Mouse (Mus musculus) liver, adult 2 months (tissue): Measurements from ENCODE around the gene Rgn. TPM values are rescaled to one million over a fixed set of nuclear protein-coding genes. Genes with fewer than 3 reads are reported as not detected.

Experiments used
- DNase-seq: peaks from one replicate; pipeline ENCODE4 v3.0.0-alpha.2; 2011; ENCODE audit warnings: low read depth, low spot score; ENCODE audit errors: extremely low read depth
- H3K27ac ChIP-seq: fragments of 200-500 bp; replicated peaks from 2 replicates; pipeline ENCODE4 v1.5.1; 2012; ENCODE audit warnings: low read depth, mild to moderate bottlenecking, control low read depth, inconsistent platforms, low read length; ENCODE audit not compliant: insufficient read depth
- H3K27me3 ChIP-seq: fragments of 200-500 bp; 2 replicates; pipeline ENCODE4 v1.6.1; 2012; ENCODE audit warnings: mild to moderate bottlenecking, moderate library complexity, low read length, inconsistent platforms; ENCODE audit not compliant: control insufficient read depth, insufficient read depth
- H3K36me3 ChIP-seq: fragments of 200-500 bp; 2 replicates; pipeline ENCODE4 v1.6.1; 2012; ENCODE audit warnings: low read length, inconsistent platforms; ENCODE audit not compliant: control insufficient read depth, insufficient read depth
- H3K4me1 ChIP-seq: fragments of 200-500 bp; 2 replicates; pipeline ENCODE4 v1.6.1; 2011; ENCODE audit warnings: low read length; ENCODE audit not compliant: control insufficient read depth, insufficient read depth
- H3K4me3 ChIP-seq: fragments of 200-500 bp; 2 replicates; pipeline ENCODE4 v1.5.1; 2011; ENCODE audit warnings: low read depth, mild to moderate bottlenecking, control low read depth, low read length, moderate library complexity; ENCODE audit not compliant: insufficient read depth
- H3K79me2 ChIP-seq: fragments of 200-500 bp; 2 replicates; pipeline ENCODE4 v1.6.1; 2012; ENCODE audit warnings: inconsistent platforms, mild to moderate bottlenecking, low read length, moderate library complexity; ENCODE audit not compliant: control insufficient read depth, insufficient read depth
- H3K9ac ChIP-seq: fragments of 200-500 bp; 2 replicates; pipeline ENCODE4 v1.6.1; 2012; ENCODE audit warnings: low read depth, mild to moderate bottlenecking, control low read depth, inconsistent platforms, low read length
- CTCF ChIP-seq: fragments of 200-500 bp; IDR thresholded peaks from 2 replicates; pipeline ENCODE4 v1.5.1; 2011; ENCODE audit warnings: low read depth, low read length, control low read depth
- POLR2A ChIP-seq: fragments of 200-500 bp; IDR thresholded peaks from 2 replicates; pipeline ENCODE4 v1.6.1; 2011; ENCODE audit warnings: low read length, control low read depth; ENCODE audit not compliant: insufficient read depth; ENCODE audit errors: extremely low read depth
- WGBS: fragments of 180-500 bp; shearing (Covaris S2); methylation state at CpG from one replicate; pipeline ENCODE4 v1.1.7; 2018; 5-methylcytosine and 5-hydroxymethylcytosine counted together
- polyA plus RNA-seq: library from polyadenylated mRNA; depleted of rRNA; stranded (reverse); fragments of >200 nt; gene quantifications from 2 replicates; pipeline ENCODE4 v1.2.3, GENCODE M21; 2012
- total RNA-seq: library from RNA; depleted of rRNA; stranded (reverse); fragments of >200 nt; gene quantifications from 2 replicates; pipeline ENCODE4 v1.2.3, GENCODE M21; 2014

Rgn gene
- total and polyA plus RNA-seq, 2 experiments: 291 to 2,426 TPM

- H3K4me1 ChIP-seq: no peaks in the 10 kb centered on the region; the same call in 1 of the 2 replicates
- peak overlapping the region; percentile 62 for H3K4me3 ChIP-seq
- TF ChIP-seq CTCF: no peak
- TF ChIP-seq POLR2A: no peak
- WGBS: 6% methylated on average over 22 of the region's 24 CpGs
- DNase-seq: peak; percentile 96
- peak overlapping the region; percentile 87 for H3K27ac ChIP-seq
- no peaks in the 10 kb centered on the region for H3K79me2 ChIP-seq
- H3K9ac ChIP-seq: peak overlapping the region; percentile 68
- no peaks in the 10 kb centered on the region for H3K27me3 ChIP-seq
- no peaks in the 10 kb centered on the region for H3K36me3 ChIP-seq
Measured at GRCm38 (mm10) chrX:20548011-20548879, 1.3 kb upstream of the Rgn start.

DNA sequence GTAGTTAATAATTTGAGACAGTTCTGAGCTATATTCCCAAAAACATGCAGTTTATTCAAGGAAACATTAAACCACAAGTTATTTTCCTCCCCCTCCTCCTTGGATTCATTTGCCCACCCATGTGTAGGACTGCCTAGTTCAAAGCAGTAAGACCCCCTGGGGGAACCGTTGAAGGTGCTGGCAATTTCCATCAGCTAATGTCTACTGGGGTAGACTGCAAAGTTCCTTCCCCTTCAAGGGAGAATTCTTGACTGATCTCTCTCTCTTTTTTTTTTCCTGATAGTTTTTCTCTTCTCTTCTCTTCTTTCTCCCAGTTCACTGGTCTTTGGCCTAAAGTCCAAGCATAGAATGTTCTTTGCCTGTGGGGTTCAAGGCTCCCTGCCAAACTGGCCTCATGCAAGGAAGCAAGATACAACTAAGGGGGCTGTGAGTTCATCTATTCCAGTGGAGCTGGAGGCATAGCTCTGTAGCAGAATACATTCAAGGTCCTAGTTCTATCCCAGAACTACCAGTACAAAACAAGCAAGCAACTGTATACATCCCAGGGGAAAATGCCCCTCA, 627 bp upstream of the Rgn start:
- Histone ChIP-seq H3K9ac (no peak overlapping the region), H3K79me2 (no peaks in the 10 kb centered on the region), H3K27ac (peak overlapping the region; percentile 72), H3K36me3 (no peaks in the 10 kb centered on the region), H3K4me3 (no peak overlapping the region), H3K4me1 (no peaks in the 10 kb centered on the region; the same call in 1 of the 2 replicates), H3K27me3 (no peaks in the 10 kb centered on the region)
- TF ChIP-seq POLR2A (no peak), CTCF (no peak)
- DNase-seq: peak; percentile 66
- 18% methylated on average over 1 of the region's 1 CpGs for WGBS

- 22% methylated on average over 2 of the region's 2 CpGs for WGBS
- H3K4me1 ChIP-seq: no peaks in the 10 kb centered on the region; the same call in 1 of the 2 replicates
- no peak overlapping the region for H3K9ac ChIP-seq
- H3K36me3 ChIP-seq: no peaks in the 10 kb centered on the region
- H3K27ac ChIP-seq: no peak overlapping the region
- DNase-seq: peak; percentile 94
- H3K4me3 ChIP-seq: peak overlapping the region; percentile 30; the same call in 1 of the 2 replicates
- H3K27me3 ChIP-seq: no peaks in the 10 kb centered on the region
- H3K79me2 ChIP-seq: no peaks in the 10 kb centered on the region
- TF ChIP-seq POLR2A: no peak
- TF ChIP-seq CTCF: no peak
Measured at GRCm38 (mm10) chrX:20552199-20552598, 2.6 kb downstream of the Rgn start.

- TF ChIP-seq CTCF: no peak
- no peak for TF ChIP-seq POLR2A
- WGBS: 58% methylated on average over 1 of the region's 1 CpGs
Measured at GRCm38 (mm10) chrX:20561846-20562245, 12.3 kb downstream of the Rgn start.

GRCm38 (mm10) chrX:20563941-20564340, 14.4 kb downstream of the Rgn start:
- H3K79me2 ChIP-seq: no peaks in the 10 kb centered on the region
- peaks cover 3% of the 10 kb centered on the region for H3K36me3 ChIP-seq
- no peak overlapping the region for H3K9ac ChIP-seq
- no peak overlapping the region for H3K4me3 ChIP-seq
- H3K27ac ChIP-seq: no peak overlapping the region
- DNase-seq: no peak
- H3K27me3 ChIP-seq: no peaks in the 10 kb centered on the region
- TF ChIP-seq POLR2A: no peak
- TF ChIP-seq CTCF: no peak
- 58% methylated on average over 4 of the region's 4 CpGs for WGBS
- H3K4me1 ChIP-seq: no peaks in the 10 kb centered on the region

More at GRCm38 (mm10) chrX:20561846-20562245, 12.3 kb downstream of the Rgn start:
- Histone ChIP-seq H3K27me3 (no peaks in the 10 kb centered on the region), H3K4me3 (no peak overlapping the region), H3K9ac (no peak overlapping the region), H3K79me2 (no peaks in the 10 kb centered on the region), H3K4me1 (no peaks in the 10 kb centered on the region), H3K27ac (no peak overlapping the region), H3K36me3 (peaks cover 9% of the 10 kb centered on the region)
- no peak for DNase-seq

GRCm38 (mm10) chrX:20571024-20571423, 21.4 kb downstream of the Rgn start:
- no peaks in the 10 kb centered on the region for H3K4me1 ChIP-seq
- TF ChIP-seq CTCF (no peak), POLR2A (no peak)
- H3K9ac ChIP-seq: no peak overlapping the region
- no peak for DNase-seq
- no peak overlapping the region for H3K4me3 ChIP-seq
- H3K79me2 ChIP-seq: no peaks in the 10 kb centered on the region
- H3K27me3 ChIP-seq: no peaks in the 10 kb centered on the region
- WGBS: 50% methylated on average over 2 of the region's 2 CpGs
- no peak overlapping the region for H3K27ac ChIP-seq
- no peaks in the 10 kb centered on the region for H3K36me3 ChIP-seq
